Mouse (Mus musculus): ENCODE data around the gene Hist1h2ae. TPM values are rescaled to one million over a fixed set of nuclear protein-coding genes. Genes with fewer than 3 reads are reported as not detected.
"Not testable (repeated sequence)": the region's sequence is repeated elsewhere in the genome, so short reads cannot be mapped to it uniquely, and the experiment has no call there.

Gene Hist1h2ae
- polyA plus RNA-seq, 1 experiment from 2014 or later = 105 TPM

- peak within 1 kb of the TSS; percentile 60 for H3K9ac ChIP-seq (ENCODE audit: low read length)
- DNase-seq (ENCODE audit: low spot score) (peak; percentile 97), ATAC-seq (peak; percentile 87)
- not testable (repeated sequence) for H3K27me3 ChIP-seq (replicated peaks; ENCODE audit: control insufficient read depth, insufficient read depth, low read length); H3K4me1 ChIP-seq (ENCODE audit: control insufficient read depth, insufficient read depth, low read length); H3K9me3 ChIP-seq (replicated peaks; ENCODE audit: control insufficient read depth, low read length); H3K36me3 ChIP-seq (ENCODE audit: control insufficient read depth, insufficient read depth, low read length)
- peak within 1 kb of the TSS; percentile 37 for H3K4me3 ChIP-seq (ENCODE audit: low read depth, low read length)
- WGBS = under 1% methylated on average over 47 of the region's 47 CpGs
- H3K4me2 ChIP-seq (ENCODE audit: low read length) = peak within 1 kb of the TSS; percentile 54
- peak within 1 kb of the TSS; percentile 83 for H3K27ac ChIP-seq (ENCODE audit: low read depth, low read length)
These were observed 19.7 kb downstream of the Hist1h2ae start, which contains the start of gene Hist1h4f for GRCm38 (mm10) chr13:23551146-23551834. Gene Hist1h4f, minus strand, starts transcription at chr13:23551648.

DNA sequence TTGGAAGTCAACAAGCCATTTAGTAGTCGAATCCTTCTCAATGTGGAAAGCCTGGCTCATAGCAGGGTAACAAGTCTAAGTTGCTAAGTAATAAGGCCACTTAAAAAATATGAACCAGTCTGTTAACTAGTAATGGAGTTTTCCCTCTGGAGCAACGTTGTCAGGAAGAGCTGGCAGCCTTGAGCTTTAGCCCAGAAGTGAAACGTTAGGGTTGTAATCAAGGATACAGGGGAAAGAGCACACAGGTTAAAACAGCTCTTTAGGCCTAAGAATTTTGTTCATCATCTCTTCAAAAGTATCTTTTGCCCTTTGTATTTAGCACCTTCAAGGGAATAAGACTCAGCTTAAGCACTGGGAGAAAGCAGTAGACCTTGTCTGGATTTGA lies 20.3 kb downstream of the Hist1h2ae start:
- Histone ChIP-seq H3K4me3 (ENCODE audit: low read depth, low read length) (peak overlapping the region; percentile 37), H3K4me1 (ENCODE audit: control insufficient read depth, insufficient read depth, low read length) (peaks cover 6% of the 10 kb centered on the region; the same call in 1 of the 2 replicates), H3K36me3 (ENCODE audit: control insufficient read depth, insufficient read depth, low read length) (no peaks in the 10 kb centered on the region), H3K27me3 (replicated peaks; ENCODE audit: control insufficient read depth, insufficient read depth, low read length) (no peaks in the 10 kb centered on the region), H3K27ac (ENCODE audit: low read depth, low read length) (peak overlapping the region; percentile 83), H3K9me3 (replicated peaks; ENCODE audit: control insufficient read depth, low read length) (no peaks in the 10 kb centered on the region), H3K9ac (ENCODE audit: low read length) (peak overlapping the region; percentile 60), H3K4me2 (ENCODE audit: low read length) (peak overlapping the region; percentile 54)
- DNase-seq (ENCODE audit: low spot score) (no peak), ATAC-seq (no peak)
- 7% methylated on average over 3 of the region's 3 CpGs for WGBS

- H3K4me1 ChIP-seq (ENCODE audit: control insufficient read depth, insufficient read depth, low read length) = peaks cover 4% of the 10 kb centered on the region; the same call in 1 of the 2 replicates
- no peak overlapping the region for H3K9ac ChIP-seq (ENCODE audit: low read length)
- H3K4me3 ChIP-seq (ENCODE audit: low read depth, low read length) = no peak overlapping the region
- 78% methylated on average over 5 of the region's 5 CpGs for WGBS
- H3K36me3 ChIP-seq (ENCODE audit: control insufficient read depth, insufficient read depth, low read length) = no peaks in the 10 kb centered on the region
- no peak overlapping the region for H3K4me2 ChIP-seq (ENCODE audit: low read length)
- no peak for DNase-seq (ENCODE audit: low spot score)
- no peak overlapping the region for H3K27ac ChIP-seq (ENCODE audit: low read depth, low read length)
- no peaks in the 10 kb centered on the region for H3K27me3 ChIP-seq (replicated peaks; ENCODE audit: control insufficient read depth, insufficient read depth, low read length)
- no peak for ATAC-seq
- H3K9me3 ChIP-seq (replicated peaks; ENCODE audit: control insufficient read depth, low read length) = no peaks in the 10 kb centered on the region
These were observed 24.3 kb downstream of the Hist1h2ae start for GRCm38 (mm10) chr13:23546694-23547093.

DNA sequence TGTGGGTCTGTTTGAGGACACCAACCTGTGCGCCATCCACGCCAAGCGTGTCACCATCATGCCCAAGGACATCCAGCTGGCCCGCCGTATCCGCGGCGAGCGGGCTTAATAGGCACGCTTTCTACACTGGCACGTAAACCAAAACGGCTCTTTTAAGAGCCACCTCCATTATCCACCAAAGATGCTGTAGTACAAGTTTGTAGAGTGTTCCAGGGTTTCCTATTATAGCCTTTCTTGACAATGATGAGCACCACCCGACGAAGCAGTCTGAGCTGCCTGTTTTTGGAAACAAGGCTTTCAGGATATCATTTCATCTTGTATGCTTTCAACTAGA lies 26.3 kb downstream of the Hist1h2ae start:
- not testable (repeated sequence) for H3K4me1 ChIP-seq (ENCODE audit: control insufficient read depth, insufficient read depth, low read length); H3K27me3 ChIP-seq (replicated peaks; ENCODE audit: control insufficient read depth, insufficient read depth, low read length); DNase-seq (ENCODE audit: low spot score); H3K9me3 ChIP-seq (replicated peaks; ENCODE audit: control insufficient read depth, low read length); H3K36me3 ChIP-seq (ENCODE audit: control insufficient read depth, insufficient read depth, low read length)
- under 1% methylated on average over 11 of the region's 14 CpGs for WGBS
- ATAC-seq = peak; percentile 35; the same call in 1 of the 2 replicates
- peak overlapping the region; percentile 41 for H3K4me3 ChIP-seq (ENCODE audit: low read depth, low read length)
- peak overlapping the region; percentile 81 for H3K4me2 ChIP-seq (ENCODE audit: low read length)
- peak overlapping the region; percentile 62 for H3K9ac ChIP-seq (ENCODE audit: low read length)
- peak overlapping the region; percentile 92 for H3K27ac ChIP-seq (ENCODE audit: low read depth, low read length)

DNA sequence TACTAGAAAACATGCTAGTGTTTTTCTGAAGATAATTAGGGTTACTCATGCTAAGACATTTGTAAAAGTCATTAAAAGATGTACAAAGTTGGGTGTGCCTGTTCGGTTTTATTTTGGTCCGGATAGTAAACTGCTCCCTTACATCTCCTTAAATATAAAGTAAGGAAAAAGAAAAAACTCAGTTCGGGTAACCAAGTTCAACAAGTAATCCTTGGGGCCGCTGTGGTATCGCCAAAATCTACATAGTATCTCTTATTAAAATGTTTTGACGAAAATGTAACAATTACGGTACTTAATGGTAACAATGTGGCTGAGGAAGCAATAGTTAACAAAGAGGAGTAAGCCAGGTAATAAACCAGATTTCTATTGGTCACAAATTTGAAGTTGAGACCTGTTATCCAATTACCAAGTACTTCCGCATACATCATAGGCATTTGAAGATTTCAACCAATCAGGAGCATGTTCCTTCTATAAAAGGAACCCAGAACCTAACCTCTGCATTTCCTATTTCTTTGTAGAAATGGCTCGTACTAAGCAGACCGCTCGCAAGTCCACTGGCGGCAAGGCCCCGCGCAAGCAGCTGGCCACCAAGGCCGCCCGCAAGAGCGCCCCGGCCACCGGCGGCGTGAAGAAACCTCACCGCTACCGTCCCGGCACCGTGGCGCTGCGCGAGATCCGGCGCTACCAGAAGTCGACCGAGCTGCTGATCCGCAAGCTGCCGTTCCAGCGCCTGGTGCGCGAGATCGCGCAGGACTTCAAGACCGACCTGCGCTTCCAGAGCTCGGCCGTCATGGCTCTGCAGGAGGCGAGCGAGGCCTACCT lies 26.8 kb downstream of the Hist1h2ae start, which contains the start of gene Hist1h3f:
TSS of gene Hist1h3f (plus strand) at position 88 of the 822 bp plus-strand sequence.
- peak within 1 kb of the TSS; percentile 41 for H3K4me3 ChIP-seq (ENCODE audit: low read depth, low read length)
- peak within 1 kb of the TSS; percentile 92 for H3K27ac ChIP-seq (ENCODE audit: low read depth, low read length)
- no peaks in the 10 kb centered on the region for H3K27me3 ChIP-seq (replicated peaks; ENCODE audit: control insufficient read depth, insufficient read depth, low read length)
- ATAC-seq (peak; percentile 95), DNase-seq (ENCODE audit: low spot score) (peak; percentile 99)
- peak within 1 kb of the TSS; percentile 62 for H3K9ac ChIP-seq (ENCODE audit: low read length)
- under 1% methylated on average over 21 of the region's 45 CpGs for WGBS
- no peaks in the 10 kb centered on the region for H3K4me1 ChIP-seq (ENCODE audit: control insufficient read depth, insufficient read depth, low read length)
- no peaks in the 10 kb centered on the region for H3K36me3 ChIP-seq (ENCODE audit: control insufficient read depth, insufficient read depth, low read length)
- H3K4me2 ChIP-seq (ENCODE audit: low read length) = peak within 1 kb of the TSS; percentile 81
- no peaks in the 10 kb centered on the region for H3K9me3 ChIP-seq (replicated peaks; ENCODE audit: control insufficient read depth, low read length)

DNA sequence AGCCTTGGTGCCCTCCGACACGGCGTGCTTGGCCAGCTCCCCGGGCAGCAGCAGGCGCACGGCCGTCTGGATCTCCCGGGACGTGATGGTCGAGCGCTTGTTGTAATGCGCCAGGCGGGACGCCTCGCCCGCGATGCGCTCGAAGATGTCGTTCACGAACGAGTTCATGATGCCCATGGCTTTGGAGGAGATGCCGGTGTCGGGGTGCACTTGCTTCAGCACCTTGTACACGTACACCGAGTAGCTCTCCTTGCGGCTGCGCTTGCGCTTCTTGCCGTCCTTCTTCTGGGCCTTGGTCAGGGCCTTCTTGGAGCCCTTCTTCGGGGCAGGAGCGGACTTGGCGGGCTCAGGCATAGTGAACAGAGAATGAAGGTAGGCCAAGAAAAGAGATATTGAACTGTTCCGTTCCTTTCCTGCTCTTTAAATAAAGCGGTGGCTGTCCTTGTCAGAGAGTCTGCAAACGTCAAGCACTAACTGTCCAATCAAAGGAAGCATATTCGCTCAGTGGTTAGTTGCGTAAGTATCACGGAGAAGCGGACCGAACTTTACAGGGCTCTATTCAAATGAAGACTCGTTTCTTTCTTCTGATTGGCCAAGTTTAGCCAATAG lies 27.9 kb downstream of the Hist1h2ae start, which contains the start of gene Hist1h2bh:
TSS of gene Hist1h2bh (minus strand) at position 394 of the 609 bp plus-strand sequence.
- DNase-seq (ENCODE audit: low spot score) (peak; percentile 97), ATAC-seq (peak; percentile 91)
- not testable (repeated sequence) for H3K4me1 ChIP-seq (ENCODE audit: control insufficient read depth, insufficient read depth, low read length); H3K9me3 ChIP-seq (replicated peaks; ENCODE audit: control insufficient read depth, low read length); H3K36me3 ChIP-seq (ENCODE audit: control insufficient read depth, insufficient read depth, low read length); H3K27me3 ChIP-seq (replicated peaks; ENCODE audit: control insufficient read depth, insufficient read depth, low read length)
- H3K27ac ChIP-seq (ENCODE audit: low read depth, low read length) = peak within 1 kb of the TSS; percentile 92
- H3K9ac ChIP-seq (ENCODE audit: low read length) = peak within 1 kb of the TSS; percentile 57
- H3K4me3 ChIP-seq (ENCODE audit: low read depth, low read length) = peak within 1 kb of the TSS; percentile 41
- H3K4me2 ChIP-seq (ENCODE audit: low read length) = peak within 1 kb of the TSS; percentile 81
- 0% methylated on average over 33 of the region's 42 CpGs for WGBS

DNA sequence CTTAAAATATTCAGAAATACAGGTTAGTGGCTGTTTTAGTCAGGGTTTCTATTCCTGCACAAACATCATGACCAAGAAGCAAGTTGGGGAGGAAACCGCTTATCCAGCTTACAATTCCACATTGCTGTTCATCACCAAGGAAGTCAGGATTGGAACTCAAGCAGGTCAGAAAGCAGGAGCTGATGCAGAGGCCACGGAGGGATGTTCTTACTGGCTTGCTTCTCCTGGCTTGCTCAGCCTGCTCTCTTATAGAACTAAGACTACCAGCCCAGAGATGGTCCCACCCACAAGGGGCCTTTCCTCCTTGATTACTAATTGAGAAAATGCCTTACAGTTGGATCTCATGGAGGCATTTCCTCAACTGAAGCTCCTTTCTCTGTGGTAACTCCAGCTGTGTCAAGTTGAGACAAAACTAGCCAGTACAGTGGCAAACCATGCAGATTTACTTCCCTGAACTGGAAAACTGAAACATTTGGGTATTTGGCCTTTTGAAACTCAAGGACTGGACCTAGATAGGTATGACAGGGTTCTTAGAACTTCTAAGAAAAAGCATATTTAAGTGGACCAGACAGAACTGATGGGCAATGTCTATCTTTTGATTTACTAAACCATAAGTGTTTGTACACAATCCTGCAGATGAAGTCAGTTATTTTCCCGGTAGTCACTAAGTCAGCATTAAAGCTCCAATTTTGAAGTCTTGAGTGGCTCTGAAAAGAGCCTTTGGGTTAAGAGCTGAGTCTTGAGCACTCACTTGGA lies 28.6 kb downstream of the Hist1h2ae start:
- H3K4me2 ChIP-seq (ENCODE audit: low read length) = peak overlapping the region; percentile 81
- H3K36me3 ChIP-seq (ENCODE audit: control insufficient read depth, insufficient read depth, low read length); H3K9me3 ChIP-seq (replicated peaks; ENCODE audit: control insufficient read depth, low read length); ATAC-seq; H3K4me1 ChIP-seq (ENCODE audit: control insufficient read depth, insufficient read depth, low read length); DNase-seq (ENCODE audit: low spot score); H3K27me3 ChIP-seq (replicated peaks; ENCODE audit: control insufficient read depth, insufficient read depth, low read length): not testable (repeated sequence)
- H3K4me3 ChIP-seq (ENCODE audit: low read depth, low read length) = peak overlapping the region; percentile 37
- H3K27ac ChIP-seq (ENCODE audit: low read depth, low read length) = peak overlapping the region; percentile 75
- H3K9ac ChIP-seq (ENCODE audit: low read length) = peak overlapping the region; percentile 57; the same call in 1 of the 2 replicates
- WGBS = 6% methylated on average over 3 of the region's 3 CpGs

- Histone ChIP-seq H3K9ac (ENCODE audit: low read length) (no peak overlapping the region), H3K27me3 (replicated peaks; ENCODE audit: control insufficient read depth, insufficient read depth, low read length) (no peaks in the 10 kb centered on the region), H3K27ac (ENCODE audit: low read depth, low read length) (no peak overlapping the region), H3K36me3 (ENCODE audit: control insufficient read depth, insufficient read depth, low read length) (no peaks in the 10 kb centered on the region), H3K4me2 (ENCODE audit: low read length) (no peak overlapping the region), H3K9me3 (replicated peaks; ENCODE audit: control insufficient read depth, low read length) (no peaks in the 10 kb centered on the region), H3K4me3 (ENCODE audit: low read depth, low read length) (no peak overlapping the region), H3K4me1 (ENCODE audit: control insufficient read depth, insufficient read depth, low read length) (peaks cover 3% of the 10 kb centered on the region; the same call in 1 of the 2 replicates)
- 74% methylated on average over 3 of the region's 3 CpGs for WGBS
- DNase-seq (ENCODE audit: low spot score) = no peak
- ATAC-seq = no peak
These were observed 29.5 kb downstream of the Hist1h2ae start for GRCm38 (mm10) chr13:23541497-23541896.

Measured in forebrain, embryonic 14.5 days (tissue).